Mouse (Mus musculus): ENCODE results near the gene Rab3a. TPM values are rescaled to one million over a fixed set of nuclear protein-coding genes. Genes with fewer than 3 reads are reported as not detected.

The Rab3a gene
- total and polyA plus RNA-seq, 2 experiments from 2014 or later: 32.8 to 40.3 TPM

GRCm38 (mm10) chr8:70765838-70766570, 11.5 kb downstream of the Rab3a start:
- H3K36me3 ChIP-seq (replicated peaks; ENCODE audit: control insufficient read depth, insufficient read depth, low read length): peaks cover 25% of the 10 kb centered on the region
- peaks cover 14% of the 10 kb centered on the region for H3K4me1 ChIP-seq (ENCODE audit: control insufficient read depth, insufficient read depth)
- ATAC-seq (ENCODE audit: insufficient read depth, low read depth) (no peak), DNase-seq (ENCODE audit: low spot score) (no peak)
- H3K4me2 ChIP-seq (ENCODE audit: low read depth, low read length): peak overlapping the region; percentile 73
- TF ChIP-seq EP300 (IDR thresholded peaks at IDR 0.05; ENCODE audit: low read depth): no peak
- TF ChIP-seq CTCF (IDR thresholded peaks at IDR 0.05; ENCODE audit: low read depth): no peak
- H3K27ac ChIP-seq (ENCODE audit: low read depth): 0 out of 2 replicates have a peak overlapping the region, but pooled peaks have one; percentile 12
- 2% methylated on average over 34 of the region's 34 CpGs for WGBS
- peak overlapping the region; percentile 51 for H3K9ac ChIP-seq (replicated peaks; ENCODE audit: low read depth, low read length)
- peak overlapping the region; percentile 43 for H3K4me3 ChIP-seq (ENCODE audit: low read depth, low read length)
- no peaks in the 10 kb centered on the region for H3K27me3 ChIP-seq (ENCODE audit: control insufficient read depth, insufficient read depth, low read length)
- H3K9me3 ChIP-seq (replicated peaks; ENCODE audit: control insufficient read depth, low read length): no peaks in the 10 kb centered on the region

GRCm38 (mm10) chr8:70766571-70767440, 12.3 kb downstream of the Rab3a start:
- Histone ChIP-seq H3K9ac (replicated peaks; ENCODE audit: low read depth, low read length) (peak overlapping the region; percentile 51), H3K9me3 (replicated peaks; ENCODE audit: control insufficient read depth, low read length) (no peaks in the 10 kb centered on the region), H3K4me1 (ENCODE audit: control insufficient read depth, insufficient read depth) (peaks cover 14% of the 10 kb centered on the region), H3K36me3 (replicated peaks; ENCODE audit: control insufficient read depth, insufficient read depth, low read length) (peaks cover 33% of the 10 kb centered on the region), H3K4me3 (ENCODE audit: low read depth, low read length) (peak overlapping the region; percentile 43), H3K27ac (ENCODE audit: low read depth) (no peak overlapping the region), H3K4me2 (ENCODE audit: low read depth, low read length) (peak overlapping the region; percentile 73), H3K27me3 (ENCODE audit: control insufficient read depth, insufficient read depth, low read length) (no peaks in the 10 kb centered on the region)
- WGBS: 14% methylated on average over 21 of the region's 21 CpGs
- no peak for DNase-seq (ENCODE audit: low spot score)
- TF ChIP-seq CTCF (IDR thresholded peaks at IDR 0.05; ENCODE audit: low read depth): no peak
- ATAC-seq (ENCODE audit: insufficient read depth, low read depth): 0 out of 2 replicates have a peak, but pooled peaks have one; percentile 8

GRCm38 (mm10) chr8:70767503-70767902, 13.0 kb downstream of the Rab3a start:
- no peak overlapping the region for H3K4me2 ChIP-seq (ENCODE audit: low read depth, low read length)
- ATAC-seq (ENCODE audit: insufficient read depth, low read depth): no peak
- peaks cover 34% of the 10 kb centered on the region for H3K36me3 ChIP-seq (replicated peaks; ENCODE audit: control insufficient read depth, insufficient read depth, low read length)

GRCm38 (mm10) chr8:70768231-70768776, 13.8 kb downstream of the Rab3a start:
- 93% methylated on average over 32 of the region's 32 CpGs for WGBS
- Histone ChIP-seq H3K4me1 (ENCODE audit: control insufficient read depth, insufficient read depth) (peaks cover 14% of the 10 kb centered on the region), H3K36me3 (replicated peaks; ENCODE audit: control insufficient read depth, insufficient read depth, low read length) (peaks cover 34% of the 10 kb centered on the region), H3K27ac (ENCODE audit: low read depth) (no peak overlapping the region), H3K4me2 (ENCODE audit: low read depth, low read length) (no peak overlapping the region), H3K27me3 (ENCODE audit: control insufficient read depth, insufficient read depth, low read length) (no peaks in the 10 kb centered on the region), H3K9me3 (replicated peaks; ENCODE audit: control insufficient read depth, low read length) (no peaks in the 10 kb centered on the region), H3K4me3 (ENCODE audit: low read depth, low read length) (no peak overlapping the region), H3K9ac (replicated peaks; ENCODE audit: low read depth, low read length) (no peak overlapping the region)
- ATAC-seq (ENCODE audit: insufficient read depth, low read depth) (no peak), DNase-seq (ENCODE audit: low spot score) (no peak)
- TF ChIP-seq CTCF (IDR thresholded peaks at IDR 0.05; ENCODE audit: low read depth) (no peak), EP300 (IDR thresholded peaks at IDR 0.05; ENCODE audit: low read depth) (no peak)

More at GRCm38 (mm10) chr8:70767503-70767902, 13.0 kb downstream of the Rab3a start:
- 77% methylated on average over 6 of the region's 6 CpGs for WGBS
- no peak overlapping the region for H3K4me3 ChIP-seq (ENCODE audit: low read depth, low read length)
- H3K27me3 ChIP-seq (ENCODE audit: control insufficient read depth, insufficient read depth, low read length): no peaks in the 10 kb centered on the region
- DNase-seq (ENCODE audit: low spot score): no peak
- no peak overlapping the region for H3K27ac ChIP-seq (ENCODE audit: low read depth)
- H3K4me1 ChIP-seq (ENCODE audit: control insufficient read depth, insufficient read depth): peaks cover 14% of the 10 kb centered on the region
- no peak overlapping the region for H3K9ac ChIP-seq (replicated peaks; ENCODE audit: low read depth, low read length)
- TF ChIP-seq EP300 (IDR thresholded peaks at IDR 0.05; ENCODE audit: low read depth): no peak
- no peaks in the 10 kb centered on the region for H3K9me3 ChIP-seq (replicated peaks; ENCODE audit: control insufficient read depth, low read length)

GRCm38 (mm10) chr8:70768956-70769355, 14.5 kb downstream of the Rab3a start:
- Histone ChIP-seq H3K27me3 (ENCODE audit: control insufficient read depth, insufficient read depth, low read length) (no peaks in the 10 kb centered on the region), H3K9me3 (replicated peaks; ENCODE audit: control insufficient read depth, low read length) (no peaks in the 10 kb centered on the region), H3K9ac (replicated peaks; ENCODE audit: low read depth, low read length) (no peak overlapping the region), H3K4me1 (ENCODE audit: control insufficient read depth, insufficient read depth) (peaks cover 15% of the 10 kb centered on the region), H3K36me3 (replicated peaks; ENCODE audit: control insufficient read depth, insufficient read depth, low read length) (peaks cover 34% of the 10 kb centered on the region), H3K4me2 (ENCODE audit: low read depth, low read length) (no peak overlapping the region), H3K4me3 (ENCODE audit: low read depth, low read length) (no peak overlapping the region), H3K27ac (ENCODE audit: low read depth) (no peak overlapping the region)
- ATAC-seq (ENCODE audit: insufficient read depth, low read depth): no peak
- WGBS: 86% methylated on average over 16 of the region's 16 CpGs
- TF ChIP-seq CTCF (IDR thresholded peaks at IDR 0.05; ENCODE audit: low read depth) (no peak), EP300 (IDR thresholded peaks at IDR 0.05; ENCODE audit: low read depth) (no peak)
- DNase-seq (ENCODE audit: low spot score): no peak
